Mouse (Mus musculus): ENCODE measurements around the gene Cd83. TPM values are rescaled to one million over a fixed set of nuclear protein-coding genes. Genes with fewer than 3 reads are reported as not detected.

Gene Cd83
- polyA plus RNA-seq, 1 experiment from 2014 or later, result 18.1 TPM

- 91% methylated on average over 9 of the region's 9 CpGs for WGBS
Observed at GRCm38 (mm10) chr13:43762901-43763300, 21.7 kb upstream of the Cd83 start.

GRCm38 (mm10) chr13:43763301-43763994 is 21.1 kb upstream of the Cd83 start:
- no peak overlapping the region for H3K27ac ChIP-seq
- no peak overlapping the region for H3K4me3 ChIP-seq
- H3K9me3 ChIP-seq, result no peaks in the 10 kb centered on the region
- no peaks in the 10 kb centered on the region for H3K27me3 ChIP-seq
- H3K36me3 ChIP-seq, result no peaks in the 10 kb centered on the region
- no peak overlapping the region for H3K9ac ChIP-seq
- peaks cover 15% of the 10 kb centered on the region for H3K4me1 ChIP-seq (replicated peaks)
- no peak overlapping the region for H3K4me2 ChIP-seq
- no peak for ATAC-seq (ENCODE audit: low FRiP score)
- 93% methylated on average over 12 of the region's 12 CpGs for WGBS

More at GRCm38 (mm10) chr13:43762901-43763300, 21.7 kb upstream of the Cd83 start:
- Histone ChIP-seq H3K27me3 (no peaks in the 10 kb centered on the region), H3K4me2 (no peak overlapping the region), H3K4me3 (no peak overlapping the region), H3K36me3 (no peaks in the 10 kb centered on the region), H3K9ac (no peak overlapping the region), H3K4me1 (replicated peaks) (peaks cover 13% of the 10 kb centered on the region), H3K27ac (no peak overlapping the region), H3K9me3 (no peaks in the 10 kb centered on the region)
- no peak for ATAC-seq (ENCODE audit: low FRiP score)

GRCm38 (mm10) chr13:43763995-43764579 is 20.5 kb upstream of the Cd83 start:
- WGBS, result 71% methylated on average over 8 of the region's 8 CpGs
- no peaks in the 10 kb centered on the region for H3K9me3 ChIP-seq
- H3K4me3 ChIP-seq, result no peak overlapping the region
- no peak overlapping the region for H3K27ac ChIP-seq
- ATAC-seq (ENCODE audit: low FRiP score), result no peak
- H3K4me1 ChIP-seq (replicated peaks), result peaks cover 19% of the 10 kb centered on the region
- H3K36me3 ChIP-seq, result no peaks in the 10 kb centered on the region
- no peaks in the 10 kb centered on the region for H3K27me3 ChIP-seq
- H3K9ac ChIP-seq, result no peak overlapping the region
- no peak overlapping the region for H3K4me2 ChIP-seq

- Histone ChIP-seq H3K9ac (no peak overlapping the region), H3K36me3 (no peaks in the 10 kb centered on the region), H3K27me3 (no peaks in the 10 kb centered on the region), H3K4me1 (replicated peaks) (peaks cover 19% of the 10 kb centered on the region), H3K4me2 (no peak overlapping the region), H3K4me3 (no peak overlapping the region), H3K27ac (no peak overlapping the region), H3K9me3 (no peaks in the 10 kb centered on the region)
- 87% methylated on average over 11 of the region's 11 CpGs for WGBS
- no peak for ATAC-seq (ENCODE audit: low FRiP score)
Observed at GRCm38 (mm10) chr13:43765293-43765814, 19.2 kb upstream of the Cd83 start.

- Histone ChIP-seq H3K4me1 (replicated peaks) (peaks cover 19% of the 10 kb centered on the region), H3K36me3 (no peaks in the 10 kb centered on the region), H3K27me3 (no peaks in the 10 kb centered on the region), H3K9me3 (no peaks in the 10 kb centered on the region), H3K4me2 (no peak overlapping the region), H3K27ac (peak overlapping the region; percentile 66), H3K9ac (no peak overlapping the region), H3K4me3 (no peak overlapping the region)
- ATAC-seq (ENCODE audit: low FRiP score), result peak; percentile 74
- 49% methylated on average over 7 of the region's 7 CpGs for WGBS
Observed at GRCm38 (mm10) chr13:43766786-43767680, 17.5 kb upstream of the Cd83 start.

GRCm38 (mm10) chr13:43773020-43773419 is 11.6 kb upstream of the Cd83 start:
- no peak overlapping the region for H3K4me3 ChIP-seq
- no peaks in the 10 kb centered on the region for H3K9me3 ChIP-seq
- H3K9ac ChIP-seq, result no peak overlapping the region
- no peak overlapping the region for H3K27ac ChIP-seq
- no peaks in the 10 kb centered on the region for H3K36me3 ChIP-seq
- no peak for ATAC-seq (ENCODE audit: low FRiP score)
- 77% methylated on average over 6 of the region's 6 CpGs for WGBS
- peaks cover 18% of the 10 kb centered on the region for H3K4me1 ChIP-seq (replicated peaks)
- 0 out of 2 replicates have a peak, but pooled peaks cover 3% of the 10 kb centered on the region for H3K27me3 ChIP-seq
- H3K4me2 ChIP-seq, result no peak overlapping the region

GRCm38 (mm10) chr13:43773965-43774566 is 10.5 kb upstream of the Cd83 start:
- peak overlapping the region; percentile 69; the same call in 1 of the 2 replicates for H3K27ac ChIP-seq

GRCm38 (mm10) chr13:43774605-43775426 is 9.8 kb upstream of the Cd83 start:
- H3K27ac ChIP-seq, result no peak overlapping the region
- H3K4me3 ChIP-seq, result no peak overlapping the region
- H3K27me3 ChIP-seq, result 0 out of 2 replicates have a peak, but pooled peaks cover 3% of the 10 kb centered on the region
- H3K4me1 ChIP-seq (replicated peaks), result peaks cover 13% of the 10 kb centered on the region
- 85% methylated on average over 13 of the region's 13 CpGs for WGBS
- ATAC-seq (ENCODE audit: low FRiP score), result no peak
- H3K9ac ChIP-seq, result no peak overlapping the region
- no peaks in the 10 kb centered on the region for H3K9me3 ChIP-seq
- H3K36me3 ChIP-seq, result no peaks in the 10 kb centered on the region
- H3K4me2 ChIP-seq, result no peak overlapping the region

More at GRCm38 (mm10) chr13:43773965-43774566, 10.5 kb upstream of the Cd83 start:
- ATAC-seq (ENCODE audit: low FRiP score), result peak; percentile 71
- no peak overlapping the region for H3K4me2 ChIP-seq
- no peak overlapping the region for H3K4me3 ChIP-seq
- 0 out of 2 replicates have a peak, but pooled peaks cover 3% of the 10 kb centered on the region for H3K27me3 ChIP-seq
- H3K9ac ChIP-seq, result 0 out of 2 replicates have a peak overlapping the region, but pooled peaks have one; percentile 13
- H3K9me3 ChIP-seq, result no peaks in the 10 kb centered on the region
- H3K4me1 ChIP-seq (replicated peaks), result peaks cover 13% of the 10 kb centered on the region
- no peaks in the 10 kb centered on the region for H3K36me3 ChIP-seq
- 47% methylated on average over 15 of the region's 15 CpGs for WGBS

- Histone ChIP-seq H3K36me3 (no peaks in the 10 kb centered on the region), H3K9ac (no peak overlapping the region), H3K4me1 (replicated peaks) (peaks cover 13% of the 10 kb centered on the region), H3K9me3 (no peaks in the 10 kb centered on the region), H3K4me3 (no peak overlapping the region), H3K27me3 (0 out of 2 replicates have a peak, but pooled peaks cover 3% of the 10 kb centered on the region), H3K4me2 (no peak overlapping the region), H3K27ac (no peak overlapping the region)
- 98% methylated on average over 2 of the region's 2 CpGs for WGBS
- no peak for ATAC-seq (ENCODE audit: low FRiP score)
Observed at GRCm38 (mm10) chr13:43775427-43775733, 9.2 kb upstream of the Cd83 start.

- ATAC-seq (ENCODE audit: low FRiP score), result no peak
- H3K9me3 ChIP-seq, result no peaks in the 10 kb centered on the region
- H3K4me2 ChIP-seq, result no peak overlapping the region
- no peak overlapping the region for H3K27ac ChIP-seq
- no peaks in the 10 kb centered on the region for H3K36me3 ChIP-seq
- H3K4me1 ChIP-seq (replicated peaks), result peaks cover 13% of the 10 kb centered on the region
- no peak overlapping the region for H3K9ac ChIP-seq
- H3K4me3 ChIP-seq, result no peak overlapping the region
- WGBS, result 74% methylated on average over 9 of the region's 9 CpGs
- H3K27me3 ChIP-seq, result peaks cover 4% of the 10 kb centered on the region; the same call in 1 of the 2 replicates
Observed at GRCm38 (mm10) chr13:43777321-43778002, 7.1 kb upstream of the Cd83 start.
